Mouse (Mus musculus) adrenal gland, postnatal 25 days (tissue): ENCODE data around the gene Ccdc146. TPM values are rescaled to one million over a fixed set of nuclear protein-coding genes. Genes with fewer than 3 reads are reported as not detected.

Experiments
- DNase-seq: peaks from one replicate; pipeline ENCODE4 v3.0.0; 2021; ENCODE audit warnings: mixed read lengths
- long read RNA-seq: library from polyadenylated mRNA; stranded (forward); transcript quantifications from one replicate; pipeline ENCODE4 v2.0.0, GENCODE M21; 2021
- total RNA-seq: library from RNA; stranded (reverse); gene quantifications from 2 replicates; pipeline ENCODE4 v1.2.3, GENCODE M21; 2021

Ccdc146 gene
- 0.36 TPM in 1 of 2 replicates, not detected in the other for total RNA-seq
- long read RNA-seq, partial matches to known transcripts, result 0 of 1 reads
- long read RNA-seq, other reads (novel, unspliced or antisense), result 1 of 1 reads

- DNase-seq, result peak; percentile 83
These were observed at the start of gene Ccdc146, which contains the start of gene Fam185a for GRCm38 (mm10) chr5:21424614-21425602. Ccdc146 (minus strand) TSS chr5:21424677. Fam185a (plus strand) TSS chr5:21424958.

GRCm38 (mm10) chr5:21468100-21468499 is 43.6 kb upstream of the Ccdc146 start:
- DNase-seq, result no peak

GRCm38 (mm10) chr5:21467387-21467786 is 42.9 kb upstream of the Ccdc146 start:
- no peak for DNase-seq

- DNase-seq, result no peak
These were observed 16.5 kb upstream of the Ccdc146 start for GRCm38 (mm10) chr5:21440833-21441530.

GRCm38 (mm10) chr5:21439446-21440110 is 15.1 kb upstream of the Ccdc146 start:
- no peak for DNase-seq

GRCm38 (mm10) chr5:21438428-21438827 is 14.0 kb upstream of the Ccdc146 start:
- no peak for DNase-seq

GRCm38 (mm10) chr5:21436471-21436975 is 12.0 kb upstream of the Ccdc146 start:
- no peak for DNase-seq

- no peak for DNase-seq
These were observed 9.9 kb upstream of the Ccdc146 start for GRCm38 (mm10) chr5:21434148-21434929.

GRCm38 (mm10) chr5:21426666-21427065 is 2.2 kb upstream of the Ccdc146 start:
- no peak for DNase-seq

GRCm38 (mm10) chr5:21420609-21421008 is 3.9 kb downstream of the Ccdc146 start:
- DNase-seq, result no peak

- no peak for DNase-seq
These were observed 5.9 kb downstream of the Ccdc146 start for GRCm38 (mm10) chr5:21418613-21419012.

GRCm38 (mm10) chr5:21414116-21414820 is 10.2 kb downstream of the Ccdc146 start:
- no peak for DNase-seq

- no peak for DNase-seq
These were observed 11.2 kb downstream of the Ccdc146 start for GRCm38 (mm10) chr5:21413322-21413721.

- DNase-seq, result no peak
These were observed 12.4 kb downstream of the Ccdc146 start for GRCm38 (mm10) chr5:21412056-21412455.

GRCm38 (mm10) chr5:21411261-21411666 is 13.2 kb downstream of the Ccdc146 start:
- DNase-seq, result no peak

- DNase-seq, result no peak
These were observed 29.2 kb downstream of the Ccdc146 start for GRCm38 (mm10) chr5:21395205-21395840.

- DNase-seq, result no peak
These were observed 29.9 kb downstream of the Ccdc146 start for GRCm38 (mm10) chr5:21394562-21394961.

- DNase-seq, result peak; percentile 25
These were observed 32.7 kb downstream of the Ccdc146 start for GRCm38 (mm10) chr5:21391616-21392384.

- DNase-seq, result no peak
These were observed 35.6 kb downstream of the Ccdc146 start for GRCm38 (mm10) chr5:21388855-21389254.
